Mouse (Mus musculus): Measurements from ENCODE around the gene 5530401A14Rik.

DNA sequence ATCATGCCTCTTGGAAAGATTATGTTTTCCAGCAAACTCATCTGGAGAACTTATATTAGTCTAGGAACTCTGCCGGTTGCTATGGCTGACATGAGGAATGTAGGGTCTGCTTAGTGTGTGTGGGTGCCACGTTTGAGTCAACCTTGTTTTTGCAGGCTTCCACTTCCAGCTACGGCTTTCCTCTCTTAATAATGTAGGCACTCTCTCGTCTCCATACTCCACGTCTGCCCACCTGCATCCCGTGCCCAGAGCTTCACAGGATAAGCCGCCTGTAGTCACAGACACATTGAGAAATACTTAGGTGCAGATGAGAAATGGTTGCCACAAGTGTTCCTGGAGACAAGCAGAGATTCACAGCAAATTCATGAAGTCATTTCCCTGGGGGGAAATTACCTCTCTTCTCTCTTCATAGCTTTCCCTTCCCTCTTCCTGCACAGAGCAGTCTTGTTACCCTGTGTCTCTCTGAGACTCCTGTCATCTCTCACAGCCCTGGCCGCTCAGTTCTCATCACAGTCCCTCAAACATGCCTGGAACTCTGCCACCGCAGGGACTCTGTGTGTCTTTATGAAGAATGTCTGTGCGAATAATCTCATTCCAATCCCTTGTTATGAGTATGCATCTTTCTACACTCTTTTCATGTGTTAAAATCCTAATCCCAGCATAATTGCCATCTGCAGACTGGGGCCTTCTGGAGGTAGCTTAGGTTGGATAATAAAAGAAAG, 5.3 kb downstream of the 5530401A14Rik start:
- TF ChIP-seq CTCF (IDR thresholded peaks at IDR 0.05; ENCODE audit: low read depth) (no peak), EP300 (IDR thresholded peaks at IDR 0.05; ENCODE audit: low read depth) (no peak)
